Mouse (Mus musculus) macrophage (primary cell): ENCODE measurements at regions not wholly inside any gene's neighbourhood (a gene's known extent, or its start where the extent isn't known, plus 50 kb on each side); places are given as distances from the start of the nearest gene placed in this dataset.

Source experiments
- H3K27ac ChIP-seq: fragments of 350-480 bp; formaldehyde crosslinking; 2 replicates; pipeline ENCODE4 v1.9.0; 2021
- H3K36me3 ChIP-seq: fragments of 350-480 bp; formaldehyde crosslinking; 2 replicates; pipeline ENCODE4 v1.9.0; 2021; ENCODE audit errors: inconsistent target
- H3K4me3 ChIP-seq: fragments of 350-480 bp; formaldehyde crosslinking; 2 replicates; pipeline ENCODE4 v1.9.0; 2021; ENCODE audit errors: inconsistent target
- H3K79me2 ChIP-seq: fragments of 350-480 bp; formaldehyde crosslinking; 2 replicates; pipeline ENCODE4 v1.9.0; 2021; ENCODE audit errors: inconsistent target
- WGBS: methylation state at CpG from one replicate; pipeline ENCODE4 v1.1.7; 2026; ENCODE audit warnings: inconsistent platforms; ENCODE audit not compliant: missing documents; 5-methylcytosine and 5-hydroxymethylcytosine counted together

DNA sequence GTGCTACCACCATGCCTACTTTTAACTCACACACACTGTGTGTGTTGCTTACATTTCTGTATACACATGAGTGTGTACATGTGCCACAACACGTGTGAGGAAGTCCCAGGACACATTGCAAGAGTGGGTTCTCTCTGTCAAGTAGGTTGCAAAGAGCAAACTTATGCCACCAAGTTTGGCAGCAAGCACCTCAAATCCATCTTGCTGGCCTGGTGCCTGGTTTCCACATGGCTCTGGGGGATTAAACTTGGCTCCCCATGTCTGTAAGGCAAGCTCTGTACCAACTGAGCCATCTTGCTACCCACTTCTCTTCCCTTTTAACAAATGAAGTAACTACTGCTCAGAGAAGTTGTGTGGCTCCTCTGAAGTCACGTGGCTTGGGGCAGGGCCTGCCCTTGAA lies 145.3 kb upstream of the Sdk2 start:
- WGBS, result 69% methylated on average over 2 of the region's 2 CpGs
- Histone ChIP-seq H3K4me3 (no peak overlapping the region), H3K36me3 (no peaks in the 10 kb centered on the region), H3K27ac (no peak overlapping the region), H3K79me2 (no peaks in the 10 kb centered on the region)

DNA sequence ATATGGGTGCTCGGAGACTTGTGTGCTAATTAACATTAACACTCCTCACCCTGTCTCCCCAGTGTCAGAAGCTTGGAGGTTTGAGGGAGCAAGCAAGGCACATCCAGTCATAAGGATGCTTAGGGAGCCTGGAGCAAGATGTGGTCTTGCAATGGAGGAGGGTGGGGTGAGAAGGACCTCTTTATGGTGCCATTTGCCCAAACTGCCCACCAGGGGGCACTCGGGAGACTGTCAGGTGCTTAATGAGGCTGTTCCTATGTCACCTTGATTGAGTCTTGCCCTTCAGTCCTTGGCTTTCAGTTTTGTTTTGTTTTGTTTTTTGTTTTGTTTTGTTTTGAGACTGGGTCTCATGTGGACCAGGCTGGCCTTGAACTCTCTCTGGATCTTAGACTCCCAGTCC lies 138.3 kb upstream of the Sdk2 start:
- Histone ChIP-seq H3K4me3 (no peak overlapping the region), H3K27ac (no peak overlapping the region), H3K36me3 (no peaks in the 10 kb centered on the region), H3K79me2 (no peaks in the 10 kb centered on the region)
- 50% methylated on average over 2 of the region's 2 CpGs for WGBS

DNA sequence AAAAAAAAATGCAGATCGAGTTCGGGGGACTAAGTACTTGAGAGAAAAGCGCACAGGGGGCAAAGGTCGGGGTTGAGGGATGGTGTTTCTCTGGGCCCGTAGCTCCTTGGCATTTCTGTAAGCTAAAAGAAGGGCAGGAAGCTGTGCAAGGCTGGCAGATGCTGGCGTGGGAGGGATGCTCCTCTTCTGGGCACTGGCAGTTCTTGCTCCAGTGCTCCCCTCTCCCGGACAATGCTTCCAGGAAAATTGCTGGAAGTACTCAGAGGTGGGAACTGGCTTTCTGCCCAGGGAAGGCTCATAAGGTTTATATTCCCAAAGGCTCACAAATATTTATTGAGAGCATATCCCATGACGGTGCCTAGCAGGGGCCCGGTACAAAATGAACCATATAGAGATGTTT lies 136.6 kb upstream of the Sdk2 start:
- Histone ChIP-seq H3K36me3 (no peaks in the 10 kb centered on the region), H3K79me2 (no peaks in the 10 kb centered on the region), H3K4me3 (no peak overlapping the region), H3K27ac (no peak overlapping the region)
- WGBS, result 91% methylated on average over 9 of the region's 9 CpGs

DNA sequence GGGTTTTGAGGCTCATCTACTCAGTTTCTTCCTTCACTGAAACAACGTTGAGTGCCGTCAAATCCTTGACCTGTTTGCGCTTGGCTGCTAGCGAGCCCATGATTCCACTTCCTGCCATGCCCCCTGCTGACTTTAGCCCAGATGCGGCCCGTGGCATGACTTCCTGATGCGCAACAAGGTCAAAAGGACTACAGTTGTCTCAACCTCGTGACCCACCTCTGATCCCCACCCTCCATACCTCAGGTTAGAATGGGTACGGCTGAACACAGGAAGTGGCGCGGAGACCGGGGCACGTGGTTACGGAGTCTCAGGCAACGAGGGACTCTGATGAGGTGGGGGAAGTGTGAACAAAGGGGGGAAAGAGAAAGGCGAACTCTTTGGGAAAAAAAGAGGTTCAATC lies 135.6 kb upstream of the Sdk2 start:
- WGBS, result 83% methylated on average over 16 of the region's 16 CpGs
- H3K27ac ChIP-seq, result no peak overlapping the region
- no peaks in the 10 kb centered on the region for H3K79me2 ChIP-seq
- no peak overlapping the region for H3K4me3 ChIP-seq
- H3K36me3 ChIP-seq, result no peaks in the 10 kb centered on the region

DNA sequence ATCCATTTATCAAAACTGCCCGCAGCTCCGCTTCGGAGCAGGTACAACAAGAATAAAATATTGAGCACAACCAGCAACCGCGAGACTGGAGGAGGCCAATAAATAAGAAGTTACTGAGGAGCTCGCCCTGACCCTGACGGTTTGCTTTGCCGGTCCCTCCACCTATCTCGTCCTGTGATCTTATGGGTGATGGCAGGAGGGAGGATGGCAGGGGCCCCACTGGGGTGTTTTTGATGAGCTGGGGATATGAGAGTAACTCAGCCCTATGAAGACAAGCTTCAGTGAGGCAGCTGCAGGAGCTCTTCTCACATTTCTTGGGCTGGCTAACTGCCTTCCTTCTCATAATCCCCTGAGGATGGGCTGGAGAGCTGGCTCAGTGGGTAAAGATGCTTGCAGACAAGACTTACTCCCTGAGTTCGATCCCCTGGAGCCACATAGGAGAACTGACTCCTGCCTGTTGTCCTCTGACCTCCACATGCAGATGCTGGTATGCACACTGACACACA lies 132.3 kb upstream of the Sdk2 start:
- Histone ChIP-seq H3K4me3 (no peak overlapping the region), H3K27ac (no peak overlapping the region), H3K79me2 (no peaks in the 10 kb centered on the region), H3K36me3 (no peaks in the 10 kb centered on the region)
- WGBS, result 86% methylated on average over 10 of the region's 10 CpGs

DNA sequence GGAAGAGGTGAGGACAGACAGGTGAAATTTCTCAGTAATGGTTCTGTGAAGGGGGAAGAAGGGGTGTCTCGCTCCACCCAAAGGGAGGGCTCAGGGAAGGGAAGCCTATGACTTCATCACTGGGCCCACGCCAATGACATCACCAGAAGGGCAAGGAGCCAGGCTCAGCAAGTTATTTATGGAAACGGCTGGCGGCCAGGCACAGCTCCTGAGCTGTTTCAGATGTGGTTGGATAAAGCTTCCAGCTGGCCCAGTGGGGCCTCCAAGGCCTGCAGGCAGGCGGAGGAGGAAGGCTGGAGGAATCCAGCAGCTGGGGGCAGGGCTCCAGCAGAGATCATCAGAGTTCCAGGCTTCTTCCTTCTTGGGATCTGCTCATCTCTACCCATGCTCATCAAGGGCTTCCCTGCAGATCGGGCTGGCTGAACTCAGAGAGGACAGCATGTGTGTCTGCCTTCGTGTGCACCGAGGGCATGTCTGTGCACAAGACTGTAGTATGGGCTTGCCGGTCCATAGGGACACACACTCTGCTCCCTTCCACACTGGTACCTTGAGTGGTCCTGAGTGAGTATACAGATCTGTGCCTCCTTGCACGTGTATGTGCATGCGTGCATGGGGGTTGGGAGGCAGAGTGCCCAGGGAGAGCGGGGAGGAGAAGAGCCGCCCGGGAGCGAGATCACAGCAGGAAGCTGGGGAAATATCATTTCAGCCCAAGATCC lies 131.6 kb upstream of the Sdk2 start:
- WGBS, result 60% methylated on average over 15 of the region's 15 CpGs
- H3K79me2 ChIP-seq, result no peaks in the 10 kb centered on the region
- H3K27ac ChIP-seq, result no peak overlapping the region
- H3K36me3 ChIP-seq, result no peaks in the 10 kb centered on the region
- H3K4me3 ChIP-seq, result no peak overlapping the region

DNA sequence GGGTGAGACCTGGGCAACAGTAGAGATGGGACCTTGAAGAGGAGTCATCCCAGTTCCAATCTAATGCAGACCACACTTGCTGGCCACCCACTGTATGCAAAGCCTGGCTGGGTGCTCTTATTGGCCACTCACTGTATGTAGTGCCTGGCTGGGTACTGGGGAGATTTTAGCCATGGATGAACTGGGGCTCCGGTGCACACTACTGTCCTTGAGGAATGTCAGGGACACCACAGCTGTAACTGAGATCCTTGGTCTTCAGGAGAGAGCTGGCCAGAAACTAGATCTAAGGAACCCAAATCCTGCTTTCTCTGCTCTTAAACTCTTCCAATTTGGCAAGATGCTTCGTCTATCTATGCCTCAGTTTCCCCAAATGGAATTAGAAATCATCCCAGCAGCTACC lies 128.4 kb upstream of the Sdk2 start:
- no peak overlapping the region for H3K27ac ChIP-seq
- 100% methylated on average over 2 of the region's 2 CpGs for WGBS
- no peaks in the 10 kb centered on the region for H3K79me2 ChIP-seq
- no peaks in the 10 kb centered on the region for H3K36me3 ChIP-seq
- no peak overlapping the region for H3K4me3 ChIP-seq

DNA sequence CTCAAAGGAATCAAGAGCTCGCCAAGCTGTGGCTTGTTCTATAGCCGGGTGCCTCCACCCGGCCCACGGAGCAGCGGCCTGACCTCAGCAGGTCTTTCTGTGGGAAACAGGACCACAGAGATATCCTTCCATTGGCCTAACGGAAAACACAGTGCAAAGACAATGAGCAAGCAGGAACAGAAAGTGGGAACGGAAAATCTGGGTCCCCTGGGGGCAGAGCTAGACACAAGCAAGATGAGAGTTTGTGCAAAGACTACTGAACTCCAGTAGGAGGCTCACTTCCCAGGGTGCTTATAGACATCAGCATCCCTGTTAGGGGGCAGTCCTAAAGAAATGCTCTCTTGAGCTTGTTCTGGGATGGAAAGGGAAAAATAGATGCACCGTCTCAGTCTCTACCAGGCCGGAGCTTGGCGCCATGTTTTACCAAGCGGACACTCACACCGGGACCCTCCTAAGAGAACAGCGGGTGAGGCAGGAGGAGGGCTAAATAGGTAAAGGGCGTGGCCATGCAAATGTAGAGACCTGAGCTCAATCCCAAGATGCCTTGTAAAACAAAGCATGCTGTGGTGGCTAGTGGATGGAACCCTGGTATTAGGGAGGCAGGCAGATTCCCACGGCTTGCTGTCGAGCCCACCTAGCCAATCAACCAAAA lies 127.3 kb upstream of the Sdk2 start:
- no peaks in the 10 kb centered on the region for H3K36me3 ChIP-seq
- WGBS, result 54% methylated on average over 16 of the region's 16 CpGs
- H3K79me2 ChIP-seq, result no peaks in the 10 kb centered on the region
- no peak overlapping the region for H3K27ac ChIP-seq
- no peak overlapping the region for H3K4me3 ChIP-seq

DNA sequence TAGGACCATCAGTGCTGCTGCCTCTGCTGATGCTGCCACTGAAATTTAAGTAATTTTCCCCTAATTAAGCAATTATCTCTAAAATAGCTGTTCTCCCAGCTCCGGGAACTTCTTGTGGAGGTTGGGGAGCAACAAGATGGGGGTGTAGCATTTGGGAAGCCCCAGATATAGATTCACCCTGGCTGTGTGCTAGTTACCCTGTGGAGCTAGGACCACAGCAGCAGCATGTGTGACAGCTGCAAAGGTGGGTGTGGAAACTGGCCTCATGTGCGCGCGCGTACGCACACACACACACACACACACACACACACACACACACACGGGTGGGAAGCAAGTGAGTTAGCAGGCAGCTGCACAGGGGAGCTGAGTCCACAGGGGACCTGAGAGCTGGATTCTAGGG lies 126.2 kb upstream of the Sdk2 start:
- 83% methylated on average over 6 of the region's 7 CpGs for WGBS
- no peak overlapping the region for H3K27ac ChIP-seq
- no peak overlapping the region for H3K4me3 ChIP-seq
- H3K79me2 ChIP-seq, result no peaks in the 10 kb centered on the region
- H3K36me3 ChIP-seq, result no peaks in the 10 kb centered on the region

DNA sequence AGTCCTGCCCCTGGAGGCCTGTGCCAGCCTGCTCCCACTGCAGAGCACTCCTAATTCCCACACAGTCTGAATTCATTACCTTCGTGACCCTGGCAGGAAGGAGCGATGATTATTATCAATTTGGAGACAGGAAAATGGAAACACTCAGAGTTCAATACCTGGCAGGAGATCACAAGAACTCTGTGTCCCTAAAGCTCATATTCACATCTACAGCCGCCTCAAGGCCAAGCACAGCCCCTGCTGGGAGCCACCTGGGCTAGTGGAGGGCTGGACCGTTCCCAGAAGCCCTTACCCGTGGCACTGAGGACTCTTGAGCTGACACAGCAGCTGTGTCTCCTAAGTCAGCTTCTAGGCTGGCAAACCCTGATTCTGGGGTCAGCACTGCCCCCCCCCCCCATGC lies 124.8 kb upstream of the Sdk2 start:
- H3K36me3 ChIP-seq, result no peaks in the 10 kb centered on the region
- WGBS, result 87% methylated on average over 5 of the region's 5 CpGs
- no peak overlapping the region for H3K27ac ChIP-seq
- H3K79me2 ChIP-seq, result no peaks in the 10 kb centered on the region
- no peak overlapping the region for H3K4me3 ChIP-seq

DNA sequence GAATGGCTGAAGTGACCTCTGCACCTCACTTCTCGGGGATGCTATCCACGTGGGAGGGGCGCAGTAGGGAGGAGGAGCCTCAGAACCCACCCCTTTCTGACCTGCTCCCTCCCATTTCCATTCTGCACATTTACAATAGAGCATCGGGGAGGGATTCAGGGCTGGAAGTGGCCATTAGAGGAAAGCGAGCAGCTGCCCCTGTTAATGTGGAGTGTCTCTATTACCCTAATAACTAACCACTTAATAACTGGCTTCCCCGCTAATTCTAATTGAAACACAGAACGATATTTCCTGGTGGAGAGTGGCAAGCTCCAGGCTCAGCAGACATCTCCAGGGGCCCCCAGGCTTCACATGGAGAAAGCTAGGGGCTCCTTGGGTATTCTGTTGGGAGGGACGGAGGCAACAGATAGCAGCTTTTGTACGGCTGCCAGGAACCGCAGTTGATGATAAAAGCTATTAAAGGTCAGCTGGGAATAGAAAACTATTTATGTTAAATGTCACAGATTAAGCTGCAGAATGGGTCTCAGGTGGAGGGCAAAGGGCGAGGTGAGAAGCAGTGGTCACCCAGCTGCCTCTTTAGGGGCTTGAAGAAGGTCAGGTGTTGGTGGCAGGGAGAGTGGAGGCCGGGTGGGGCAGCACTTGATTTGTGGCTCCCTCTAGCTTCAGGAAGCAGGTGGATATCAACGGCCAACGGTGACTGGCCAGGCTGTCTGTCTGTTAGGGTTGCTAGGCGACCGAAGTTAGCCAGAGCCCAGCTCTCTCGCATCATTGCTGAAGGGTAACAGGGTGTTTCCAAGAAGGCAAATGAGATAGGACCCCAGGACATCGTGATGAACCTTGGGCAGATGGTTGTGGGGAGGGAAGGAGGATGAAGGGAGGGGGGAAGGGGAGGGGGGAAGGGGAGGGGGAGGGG lies 118.4 kb upstream of the Sdk2 start:
- WGBS, result 58% methylated on average over 18 of the region's 18 CpGs
- Histone ChIP-seq H3K79me2 (no peaks in the 10 kb centered on the region), H3K27ac (no peak overlapping the region), H3K36me3 (no peaks in the 10 kb centered on the region), H3K4me3 (no peak overlapping the region)

DNA sequence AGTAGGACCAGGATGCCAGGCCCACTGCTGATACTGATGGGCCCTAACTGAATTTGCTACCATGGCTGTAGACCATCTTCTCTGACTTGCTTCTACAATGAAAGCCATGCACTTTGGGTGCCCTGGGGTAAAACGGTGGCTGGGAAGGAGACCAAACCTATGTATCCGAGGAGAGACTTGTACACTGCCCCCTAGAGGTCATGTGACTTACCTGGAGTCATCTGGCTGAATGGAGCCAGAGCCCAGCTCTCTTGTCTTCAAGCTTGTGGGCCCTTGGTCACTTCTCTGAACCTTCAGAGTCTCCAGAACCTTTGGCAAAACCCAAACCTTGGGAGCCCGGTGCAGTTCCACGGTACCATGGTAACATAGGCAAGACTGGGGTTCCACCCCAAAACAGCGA lies 117.6 kb upstream of the Sdk2 start:
- WGBS, result 76% methylated on average over 5 of the region's 5 CpGs
- H3K79me2 ChIP-seq, result no peaks in the 10 kb centered on the region
- H3K27ac ChIP-seq, result no peak overlapping the region
- no peaks in the 10 kb centered on the region for H3K36me3 ChIP-seq
- H3K4me3 ChIP-seq, result no peak overlapping the region

DNA sequence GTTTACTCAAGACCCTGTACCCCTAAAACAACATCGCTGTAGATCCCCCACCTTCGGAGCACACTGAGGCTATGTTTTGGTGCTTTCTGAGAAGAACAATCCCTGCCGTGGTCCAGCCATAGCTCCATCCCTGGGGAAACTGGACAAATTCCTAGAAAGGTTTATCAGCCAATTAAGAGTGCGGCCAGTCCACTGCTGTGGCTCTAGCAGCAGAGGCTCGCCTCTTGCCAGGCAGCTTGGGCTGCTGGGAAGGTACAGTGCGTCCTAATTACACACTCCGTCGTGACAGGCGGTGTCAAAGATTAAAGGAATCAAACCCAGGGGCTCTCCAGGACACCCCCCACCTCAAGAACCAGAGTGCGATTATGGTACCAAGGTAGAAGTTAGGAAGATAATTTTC lies 116.4 kb upstream of the Sdk2 start:
- Histone ChIP-seq H3K4me3 (no peak overlapping the region), H3K27ac (no peak overlapping the region), H3K36me3 (no peaks in the 10 kb centered on the region), H3K79me2 (no peaks in the 10 kb centered on the region)
- WGBS, result 89% methylated on average over 10 of the region's 10 CpGs

DNA sequence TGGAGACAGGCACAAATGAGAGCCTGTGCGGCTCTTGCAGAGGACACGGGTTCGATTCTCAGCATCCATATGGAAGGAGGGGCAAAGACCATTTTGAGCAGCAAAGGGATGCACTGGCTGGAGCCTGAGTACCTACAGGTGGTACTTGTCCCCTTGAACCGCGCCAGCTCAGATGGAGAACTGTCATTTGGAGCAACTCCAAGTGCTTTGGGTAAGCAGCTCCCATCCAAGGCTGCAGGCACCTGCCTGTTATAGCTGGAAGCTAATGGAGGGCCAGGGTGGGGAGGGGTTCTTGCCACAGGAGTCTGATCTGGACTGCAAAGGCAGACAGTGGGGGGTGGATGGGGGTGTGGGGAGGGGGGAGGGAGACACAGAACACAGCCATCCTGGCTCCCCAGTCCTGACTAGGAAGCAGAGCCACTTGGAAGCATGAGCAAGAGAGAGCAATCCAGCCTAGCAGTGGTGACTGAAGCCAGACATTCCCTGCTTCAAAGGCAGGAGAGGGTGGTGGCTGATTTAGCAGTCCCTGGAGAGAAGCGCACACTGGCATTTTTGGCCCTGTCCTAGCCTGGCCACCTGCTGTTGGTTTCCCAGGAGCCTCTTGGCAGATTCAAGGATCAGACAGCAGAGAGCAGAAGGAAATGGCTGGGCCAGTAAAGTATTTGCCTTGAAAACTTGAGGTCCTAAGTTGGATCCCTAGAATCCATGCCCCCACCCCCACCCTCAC lies 112.1 kb upstream of the Sdk2 start:
- H3K36me3 ChIP-seq, result no peaks in the 10 kb centered on the region
- WGBS, result 72% methylated on average over 6 of the region's 6 CpGs
- H3K79me2 ChIP-seq, result no peaks in the 10 kb centered on the region
- no peak overlapping the region for H3K4me3 ChIP-seq
- no peak overlapping the region for H3K27ac ChIP-seq
